Mouse (Mus musculus) layer of hippocampus, postnatal 36 days (tissue): ENCODE measurements around the gene Rabggtb. TPM values are rescaled to one million over a fixed set of nuclear protein-coding genes. Genes with fewer than 3 reads are reported as not detected.

Experiments
- DNase-seq, 2 experiments: peaks; one replicate each; pipeline ENCODE4 v3.0.0; 2022
- total RNA-seq, 2 experiments: library from RNA; stranded (reverse); gene quantifications; 2 replicates each; pipeline ENCODE4 v1.2.3; 2021

Rabggtb gene
- total RNA-seq, 2 experiments from 2014 or later = 72.2 to 78.9 TPM

DNA sequence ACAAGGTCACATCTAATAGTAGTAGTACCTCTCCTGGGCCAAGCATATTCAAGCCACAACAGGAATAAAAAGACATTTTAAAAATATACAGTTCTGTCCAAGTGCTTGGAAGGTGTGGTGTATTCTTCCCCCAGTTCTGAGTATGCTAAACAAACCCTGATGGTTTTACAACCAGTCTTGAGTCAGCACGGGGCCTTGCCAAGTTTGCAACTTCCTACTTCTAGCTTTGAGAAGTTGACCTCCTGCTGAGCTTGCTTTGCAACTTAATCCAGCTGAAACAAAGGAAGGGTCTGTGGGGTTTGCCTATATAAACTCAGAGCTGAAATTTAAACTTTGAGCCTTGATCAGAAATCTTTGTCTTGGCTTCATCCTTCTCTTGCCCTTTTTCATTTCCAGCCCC is 4.4 kb upstream of the Rabggtb start:
- DNase-seq = no peak

DNA sequence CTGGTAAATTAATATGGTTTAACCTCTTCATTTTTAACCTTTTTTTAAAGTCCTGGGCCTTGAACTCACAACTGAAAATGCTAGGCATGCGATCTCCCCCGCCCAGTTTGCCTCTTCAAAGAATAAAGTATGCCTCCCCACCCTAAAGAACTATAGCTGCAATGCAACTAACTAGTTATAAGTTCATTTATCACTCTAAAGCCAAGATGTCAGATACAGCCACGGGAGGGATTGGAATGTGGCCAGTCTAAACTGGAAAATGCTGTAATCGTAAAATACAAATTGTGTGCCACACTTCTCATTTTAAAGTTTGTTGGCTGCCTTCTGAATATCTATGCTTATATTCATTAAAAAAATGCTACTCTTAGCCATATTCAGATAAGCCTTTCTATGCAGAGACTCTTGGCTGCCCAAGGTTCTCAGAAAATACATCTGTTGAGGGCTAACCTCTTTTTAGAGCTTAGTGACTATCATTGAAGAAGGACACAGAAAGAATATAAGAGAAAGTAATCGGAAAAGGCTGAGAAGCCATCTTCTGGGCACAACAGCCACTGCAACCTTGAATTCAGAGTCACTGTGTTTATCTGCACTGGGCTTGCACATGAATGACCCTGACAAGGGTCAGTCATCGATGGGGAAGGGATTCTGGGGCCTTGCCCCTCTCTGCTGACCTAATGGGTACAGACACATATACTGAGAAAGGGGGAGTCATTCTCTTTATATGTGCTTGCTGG is 868 bp upstream of the Rabggtb start:
- DNase-seq = no peak

DNA sequence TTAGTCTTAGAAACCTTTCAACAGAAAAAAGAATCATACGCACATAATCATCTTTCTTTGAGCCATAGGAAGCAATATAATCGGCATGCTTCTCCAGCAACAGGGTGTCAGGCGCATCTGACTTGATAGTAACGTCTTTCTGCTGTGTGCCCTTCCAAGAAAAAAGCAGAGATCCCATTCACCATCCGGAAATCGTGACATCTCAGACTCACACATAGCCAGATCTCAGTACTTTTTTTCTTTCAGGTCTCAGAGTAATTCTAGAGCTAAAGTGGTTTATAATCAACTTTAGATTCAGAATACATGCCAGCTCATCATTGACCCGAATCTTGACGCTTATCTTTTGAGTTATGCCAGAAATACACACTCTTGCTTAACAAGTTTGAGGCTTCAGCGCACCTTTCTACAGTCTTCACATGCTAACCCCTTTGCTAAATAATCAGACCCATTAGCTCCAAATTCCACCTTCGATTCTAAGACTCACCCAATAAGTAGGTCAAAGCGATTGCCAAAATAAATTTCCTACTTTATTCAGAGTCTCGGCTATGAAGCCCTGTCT is 848 bp downstream of the Rabggtb start:
- DNase-seq = no peak

DNA sequence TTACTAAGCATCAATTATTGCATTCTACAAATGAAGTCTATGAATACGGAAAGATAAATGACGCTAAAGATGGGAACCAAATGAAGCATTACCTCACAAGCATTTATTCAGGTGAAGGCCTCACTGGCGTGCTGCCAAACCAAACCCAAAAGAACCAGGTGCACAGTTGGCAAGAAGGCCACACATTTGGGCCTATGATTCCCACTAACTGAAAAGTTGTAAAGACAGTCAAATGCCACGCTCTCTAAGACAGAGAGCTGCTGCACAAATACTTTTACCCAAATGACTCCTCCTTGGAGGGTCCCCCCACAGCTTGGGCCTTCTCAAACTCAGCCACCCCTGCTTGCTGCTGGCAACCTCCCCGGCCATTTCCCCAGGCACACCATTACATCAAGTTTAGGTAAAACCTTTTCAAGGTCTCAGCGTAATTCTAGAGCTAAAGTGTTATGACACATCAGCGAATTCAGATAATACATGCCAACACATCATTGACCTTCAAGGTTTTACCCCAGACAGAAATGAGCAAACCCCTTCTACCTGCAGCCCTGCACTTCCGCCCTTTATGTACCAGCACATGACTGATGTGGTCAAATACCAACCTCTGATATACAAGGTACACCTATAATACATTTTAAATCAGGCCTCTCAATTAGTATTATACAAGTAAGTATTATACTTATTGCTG is 1.5 kb downstream of the Rabggtb start:
- DNase-seq = no peak

- no peak for DNase-seq
Observed at GRCm38 (mm10) chr3:153910489-153910888, 2.3 kb downstream of the Rabggtb start.

DNA sequence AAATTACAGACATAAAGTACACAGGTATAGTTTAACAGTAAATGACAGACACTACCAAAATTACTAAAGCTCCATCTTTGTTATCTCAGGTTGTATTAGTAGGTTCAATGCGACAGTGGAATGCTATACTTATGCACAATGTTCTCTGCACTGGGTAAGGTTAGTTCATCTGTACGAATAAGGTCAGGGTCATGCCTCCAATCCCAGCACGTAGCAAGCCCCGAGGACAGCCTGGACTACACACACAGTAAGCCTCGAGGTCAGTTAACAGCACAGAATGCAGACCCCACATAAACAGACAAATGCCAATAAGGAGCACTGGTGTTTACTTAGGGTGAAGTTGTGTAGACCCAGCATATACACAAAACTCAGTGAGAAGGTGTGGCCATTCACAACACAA is 3.9 kb downstream of the Rabggtb start:
- no peak for DNase-seq

GRCm38 (mm10) chr3:153906136-153906871 is 6.5 kb downstream of the Rabggtb start, which contains the start of gene Msh4:
Gene Msh4, minus strand, starts transcription at chr3:153906138.
- DNase-seq = no peak

GRCm38 (mm10) chr3:153905251-153906135 is 7.3 kb downstream of the Rabggtb start:
- DNase-seq = no peak

GRCm38 (mm10) chr3:153904586-153904985 is 8.2 kb downstream of the Rabggtb start:
- no peak for DNase-seq

- DNase-seq = no peak
Observed at GRCm38 (mm10) chr3:153902595-153902994, 10.2 kb downstream of the Rabggtb start.

- no peak for DNase-seq
Observed at GRCm38 (mm10) chr3:153901904-153902303, 10.9 kb downstream of the Rabggtb start.

DNA sequence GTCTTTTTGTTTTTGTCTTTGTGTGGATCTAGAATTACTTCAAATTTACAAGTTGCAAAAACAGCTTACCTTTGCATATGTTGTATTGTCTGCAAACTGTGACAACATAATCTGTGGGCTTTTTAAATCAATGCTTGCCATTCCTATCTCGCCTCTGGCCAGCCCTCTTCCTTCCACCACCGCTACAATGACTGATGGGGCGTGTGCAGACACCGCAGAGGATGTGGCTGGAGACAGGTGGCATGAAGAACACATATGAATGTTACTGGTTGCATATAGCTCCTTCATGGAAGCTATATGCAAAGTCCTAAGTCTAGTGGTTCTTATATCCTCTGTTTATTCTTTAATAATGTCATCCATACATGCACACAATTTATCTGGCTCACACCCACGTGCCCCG is 15.6 kb downstream of the Rabggtb start:
- no peak for DNase-seq

- DNase-seq = no peak
Observed at GRCm38 (mm10) chr3:153895454-153895853, 17.4 kb downstream of the Rabggtb start.

- no peak for DNase-seq
Observed at GRCm38 (mm10) chr3:153889188-153889781, 23.5 kb downstream of the Rabggtb start.

DNA sequence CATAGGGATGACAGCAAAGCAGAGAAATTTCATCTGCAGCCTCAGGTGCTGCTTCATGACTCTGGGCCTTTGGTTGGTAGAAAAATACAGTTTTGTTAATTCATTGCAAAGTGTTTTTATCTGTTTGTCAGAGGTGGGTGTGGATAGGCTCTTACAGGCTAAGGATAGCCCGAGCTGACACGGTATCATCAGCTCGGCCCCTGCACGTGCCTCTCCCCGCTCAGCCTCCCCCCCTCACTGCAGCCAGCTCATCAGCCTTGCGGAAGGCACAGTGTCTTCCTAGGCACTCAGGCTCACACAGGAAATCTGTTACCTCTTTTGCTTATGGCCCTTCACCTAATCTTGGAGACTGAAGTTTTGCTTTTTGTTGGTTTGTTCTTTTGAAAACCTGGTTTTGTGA is 24.7 kb downstream of the Rabggtb start:
- no peak for DNase-seq

DNA sequence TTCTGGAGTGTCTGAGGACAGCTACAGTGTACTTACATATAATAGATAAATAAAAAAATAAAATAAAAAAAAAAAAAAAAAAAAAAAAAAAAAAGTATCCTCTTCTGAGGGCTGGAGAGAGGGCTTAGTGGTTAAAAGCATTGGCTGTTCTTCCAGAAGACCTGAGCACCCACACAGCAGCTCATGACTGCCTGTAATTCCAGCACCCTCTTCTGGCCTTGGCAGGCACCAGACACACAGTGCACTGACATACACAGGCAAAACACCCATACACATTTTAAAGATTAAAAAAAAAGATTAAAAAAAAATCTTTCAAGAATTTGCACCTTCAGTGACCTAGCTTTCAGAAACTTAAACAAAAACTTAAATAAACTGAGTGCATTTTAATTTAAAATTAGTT is 26.5 kb downstream of the Rabggtb start:
- DNase-seq = no peak

DNA sequence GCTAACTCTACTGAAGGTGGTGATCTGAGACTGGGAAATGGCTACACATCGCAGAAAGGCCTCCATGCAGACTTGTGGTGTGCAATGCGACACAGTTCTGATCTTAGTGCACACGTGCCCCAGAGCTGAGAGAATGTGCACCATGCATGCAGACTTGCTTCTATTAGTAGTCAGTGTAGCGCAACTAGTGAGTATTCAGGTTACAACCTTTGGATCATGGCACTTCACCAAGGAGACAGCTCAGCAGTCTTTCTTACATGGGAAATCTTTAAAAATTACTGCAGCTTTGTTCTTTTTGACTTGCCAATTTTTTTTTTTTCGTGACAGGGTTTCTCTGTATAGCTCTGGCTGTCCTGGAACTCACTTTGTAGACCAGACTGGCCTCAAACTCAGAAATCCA is 41.4 kb downstream of the Rabggtb start:
- DNase-seq = no peak

DNA sequence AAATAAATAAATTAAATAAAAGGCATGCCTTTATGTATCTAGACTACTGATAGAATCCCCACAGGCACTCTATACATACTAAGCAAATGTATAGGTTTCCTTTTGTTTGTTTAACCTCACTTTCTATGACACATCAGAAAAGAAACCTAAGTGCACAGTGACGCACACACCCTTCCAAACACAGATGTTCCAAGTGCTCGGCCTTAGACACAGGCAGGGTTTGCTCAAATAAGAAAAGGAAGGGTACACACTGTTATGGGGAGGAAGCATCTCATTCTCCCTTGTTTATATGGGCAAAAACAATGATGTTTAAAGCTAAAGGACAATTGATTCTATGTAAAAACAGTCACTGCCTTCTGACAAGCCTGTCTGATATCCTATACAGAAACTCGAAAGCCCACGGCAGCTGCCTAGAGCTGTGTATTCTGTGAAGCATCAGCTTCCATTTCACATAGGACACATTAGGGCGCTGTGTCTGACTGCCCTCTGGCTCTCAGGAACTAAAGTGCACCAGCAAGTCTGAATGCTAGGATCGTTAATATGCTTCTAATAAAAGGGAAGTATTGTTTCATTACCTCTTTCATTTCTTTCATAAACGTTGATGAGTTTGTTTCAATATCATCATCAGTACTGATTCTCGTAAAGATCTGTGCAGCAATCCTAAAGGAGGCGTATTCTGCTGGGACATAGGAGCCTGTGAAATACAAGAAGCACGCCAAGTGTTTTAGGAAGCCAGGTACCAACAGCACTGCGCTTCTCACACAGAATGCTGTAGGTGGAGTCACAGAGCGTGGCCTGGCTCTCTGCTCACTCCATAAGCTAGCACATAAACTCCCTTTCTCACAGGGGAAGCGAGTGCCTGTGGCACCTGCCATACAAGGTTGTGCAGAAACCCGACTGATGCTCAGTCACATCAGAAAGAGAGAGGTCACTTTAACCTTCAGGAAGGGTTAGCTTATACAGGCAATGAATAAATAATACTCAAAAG is 45.4 kb downstream of the Rabggtb start:
- no peak for DNase-seq

DNA sequence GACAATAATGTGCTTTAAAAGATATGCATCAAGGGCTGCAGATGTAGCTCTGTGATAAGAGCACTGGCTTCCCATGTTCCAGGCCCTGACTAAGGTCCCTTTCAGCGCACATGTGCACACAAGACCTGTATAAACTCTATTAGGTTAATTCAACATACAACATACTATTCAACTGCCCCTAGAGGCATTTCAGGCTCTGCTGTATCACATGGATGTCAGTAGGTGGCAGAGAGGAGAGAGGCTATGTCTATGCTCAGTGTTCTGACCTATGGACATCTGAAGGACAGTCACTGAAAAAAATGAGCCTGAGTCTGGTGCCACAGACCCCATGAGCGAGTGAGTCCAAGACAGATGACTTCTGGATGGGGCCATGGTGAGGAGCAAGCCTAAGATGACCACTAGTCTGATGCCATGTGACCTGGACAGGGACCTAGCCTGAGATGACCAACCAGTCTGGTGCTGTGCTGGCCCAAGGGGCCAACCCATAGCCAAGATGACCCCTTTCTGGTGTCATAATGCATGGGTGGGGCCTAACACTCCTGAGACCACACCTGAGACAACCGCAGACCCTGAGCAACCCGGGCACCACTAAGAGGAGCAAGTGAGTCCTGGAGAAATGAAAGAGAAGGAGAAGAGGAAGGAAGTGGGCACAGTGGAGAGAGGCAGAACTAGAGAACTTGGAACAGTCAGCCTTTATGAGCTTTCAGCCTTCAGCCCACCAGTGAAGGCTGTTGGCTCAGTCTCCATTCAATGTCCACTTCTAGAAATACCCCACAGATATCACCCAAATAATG is 48.0 kb downstream of the Rabggtb start:
- DNase-seq = no peak
